1 mouse cellular context compared by ENCODE assay signal in the genomic region with DNA sequence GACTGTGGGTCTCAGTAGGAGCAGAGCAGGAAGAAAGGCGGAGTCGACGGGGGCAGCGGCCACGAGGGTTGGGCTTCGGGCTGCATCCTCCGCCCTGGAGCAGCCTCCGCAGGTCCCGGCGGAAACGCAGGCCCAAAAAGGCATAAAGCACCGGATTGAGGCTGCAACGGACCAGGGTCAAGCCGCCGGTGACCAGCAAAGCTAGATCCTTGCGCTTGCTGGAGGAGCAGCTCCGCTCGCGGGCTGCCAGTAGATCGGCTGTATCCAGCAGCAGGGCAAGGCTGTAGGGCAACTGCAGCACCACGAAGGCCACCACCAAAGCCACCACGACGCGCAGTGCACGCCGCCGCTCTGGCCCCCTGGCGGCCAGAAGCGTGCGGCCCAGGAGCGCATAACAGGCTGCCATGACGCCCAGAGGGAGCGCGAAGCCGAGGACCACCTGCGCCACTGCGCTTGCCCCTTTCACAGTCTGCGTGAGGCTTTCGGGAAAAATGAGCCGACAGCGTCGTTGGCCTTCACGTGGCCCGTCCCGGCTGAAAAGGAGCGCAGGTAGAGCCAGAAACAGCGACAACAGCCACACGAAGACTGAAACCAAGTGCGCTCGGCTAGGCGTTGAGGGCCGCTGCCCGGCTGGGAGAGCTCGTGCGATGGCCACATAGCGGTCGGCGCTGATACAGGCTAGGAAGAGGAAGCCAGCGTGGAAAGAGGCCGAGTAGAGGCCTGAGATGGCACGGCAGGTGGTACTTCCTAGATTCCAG.
A peak's percentile ranks its signal among the peaks of the same experiment; 100 is the strongest.
TF ChIP-seq lines count a peak whose summit lies in the region.

No protein-coding gene starts in this region.

TF ChIP-seq in CH12.LX, 34 proteins besides CTCF, POLR2A, EP300 and RAD21:
- peak; percentile 92 for TF ChIP-seq MXI1 (IDR thresholded peaks at IDR 0.05; ENCODE audit: low read depth, low read length)
- peak; percentile 81 for TF ChIP-seq SMC3 (IDR thresholded peaks at IDR 0.05; ENCODE audit: low read depth, low read length)
- no peak; the same call in 1 of the 2 replicates for TF ChIP-seq TBP (conservative IDR thresholded peaks at IDR 0.05; ENCODE audit: low read depth, low read length)
- no peak; the same call in 1 of the 2 replicates for TF ChIP-seq USF1 (IDR thresholded peaks at IDR 0.05; ENCODE audit: low read depth, low read length)
- TF ChIP-seq HCFC1 (IDR thresholded peaks at IDR 0.05; ENCODE audit: low read depth, low read length): peak; percentile 60; the same call in 1 of the 2 replicates
- TF ChIP-seq MAZ (IDR thresholded peaks at IDR 0.05; ENCODE audit: low read depth, low read length): peak; percentile 62
- peak; percentile 71 for TF ChIP-seq NELFE (IDR thresholded peaks at IDR 0.05; ENCODE audit: low read depth, low read length)
- peak; percentile 57; the same call in 1 of the 2 replicates for TF ChIP-seq CHD2 (IDR thresholded peaks at IDR 0.05; ENCODE audit: low read length)
- TF ChIP-seq ZNF384 (IDR thresholded peaks at IDR 0.05; ENCODE audit: low read depth, low read length): peak; percentile 30; the same call in 1 of the 2 replicates
- TF ChIP-seq NRF1 (IDR thresholded peaks at IDR 0.05; ENCODE audit: low read depth, low read length): peak; percentile 68
- TF ChIP-seq E2F4 (IDR thresholded peaks at IDR 0.05; ENCODE audit: insufficient replicate concordance, low read depth, low read length): peak; percentile 62; the same call in 1 of the 2 replicates
- TF ChIP-seq MEF2A (IDR thresholded peaks at IDR 0.05; ENCODE audit: borderline replicate concordance, low read depth, low read length): peak; percentile 77; the same call in 1 of the 2 replicates
- TF ChIP-seq ETS1 (conservative IDR thresholded peaks at IDR 0.05; ENCODE audit: low read depth, low read length): no peak; the same call in 1 of the 2 replicates
- peak; percentile 90 for TF ChIP-seq UBTF (IDR thresholded peaks at IDR 0.05; ENCODE audit: low read depth, low read length)
- TF ChIP-seq KAT2A (IDR thresholded peaks at IDR 0.05; ENCODE audit: insufficient replicate concordance, low read length): 0 out of 2 replicates have a peak, but pooled peaks have one; percentile 68
- TF ChIP-seq PAX5 (IDR thresholded peaks at IDR 0.05; ENCODE audit: low read length): no peak
- TF ChIP-seq CHD1 (IDR thresholded peaks at IDR 0.05; ENCODE audit: low read depth, low read length): no peak
- no peak for TF ChIP-seq JUN (IDR thresholded peaks at IDR 0.05; ENCODE audit: insufficient read depth, low read depth, low read length)
- no peak for TF ChIP-seq USF2 (conservative IDR thresholded peaks at IDR 0.05; ENCODE audit: low read depth, low read length)
- TF ChIP-seq MAX (IDR thresholded peaks at IDR 0.05; ENCODE audit: low read length): peak; percentile 96
- TF ChIP-seq RCOR1 (conservative IDR thresholded peaks at IDR 0.05; ENCODE audit: low read depth, low read length): 0 out of 2 replicates have a peak, but pooled peaks have one; percentile 69
- TF ChIP-seq ZMIZ1 (IDR thresholded peaks at IDR 0.05; ENCODE audit: low read depth, low read length): peak; percentile 52
- peak; percentile 57; the same call in 1 of the 2 replicates for TF ChIP-seq ELF1 (IDR thresholded peaks at IDR 0.05; ENCODE audit: low read depth, low read length)
- 0 out of 2 replicates have a peak, but pooled peaks have one; percentile 37 for TF ChIP-seq MAFK (IDR thresholded peaks at IDR 0.05; ENCODE audit: insufficient replicate concordance, low read length)
- TF ChIP-seq ZKSCAN1 (IDR thresholded peaks at IDR 0.05; ENCODE audit: borderline replicate concordance, low read depth, low read length): no peak
- TF ChIP-seq MYC (IDR thresholded peaks at IDR 0.05; ENCODE audit: low read depth, low read length): peak; percentile 94
- no peak for TF ChIP-seq GABPA (IDR thresholded peaks at IDR 0.05; ENCODE audit: insufficient replicate concordance, low read depth, low read length)
- TF ChIP-seq BHLHE40 (IDR thresholded peaks at IDR 0.05; ENCODE audit: low read depth, low read length): peak; percentile 71
- peak; percentile 89 for TF ChIP-seq TCF12 (IDR thresholded peaks at IDR 0.05; ENCODE audit: low read depth, low read length)
- TF ChIP-seq JUND (conservative IDR thresholded peaks at IDR 0.05; ENCODE audit: low read depth, low read length): no peak
- TF ChIP-seq ZC3H11A (IDR thresholded peaks at IDR 0.05; ENCODE audit: low read depth, low read length): peak; percentile 22; the same call in 1 of the 2 replicates
- TF ChIP-seq POLR2AphosphoS2 (IDR thresholded peaks at IDR 0.05; ENCODE audit: low read depth, low read length): no peak
- peak; percentile 77 for TF ChIP-seq SIN3A (IDR thresholded peaks at IDR 0.05; ENCODE audit: low read length)
- peak; percentile 65 for TF ChIP-seq IRF4 (IDR thresholded peaks at IDR 0.05; ENCODE audit: low read depth, low read length)
